8 mouse cellular contexts compared by ENCODE assay signal in the genomic region with DNA sequence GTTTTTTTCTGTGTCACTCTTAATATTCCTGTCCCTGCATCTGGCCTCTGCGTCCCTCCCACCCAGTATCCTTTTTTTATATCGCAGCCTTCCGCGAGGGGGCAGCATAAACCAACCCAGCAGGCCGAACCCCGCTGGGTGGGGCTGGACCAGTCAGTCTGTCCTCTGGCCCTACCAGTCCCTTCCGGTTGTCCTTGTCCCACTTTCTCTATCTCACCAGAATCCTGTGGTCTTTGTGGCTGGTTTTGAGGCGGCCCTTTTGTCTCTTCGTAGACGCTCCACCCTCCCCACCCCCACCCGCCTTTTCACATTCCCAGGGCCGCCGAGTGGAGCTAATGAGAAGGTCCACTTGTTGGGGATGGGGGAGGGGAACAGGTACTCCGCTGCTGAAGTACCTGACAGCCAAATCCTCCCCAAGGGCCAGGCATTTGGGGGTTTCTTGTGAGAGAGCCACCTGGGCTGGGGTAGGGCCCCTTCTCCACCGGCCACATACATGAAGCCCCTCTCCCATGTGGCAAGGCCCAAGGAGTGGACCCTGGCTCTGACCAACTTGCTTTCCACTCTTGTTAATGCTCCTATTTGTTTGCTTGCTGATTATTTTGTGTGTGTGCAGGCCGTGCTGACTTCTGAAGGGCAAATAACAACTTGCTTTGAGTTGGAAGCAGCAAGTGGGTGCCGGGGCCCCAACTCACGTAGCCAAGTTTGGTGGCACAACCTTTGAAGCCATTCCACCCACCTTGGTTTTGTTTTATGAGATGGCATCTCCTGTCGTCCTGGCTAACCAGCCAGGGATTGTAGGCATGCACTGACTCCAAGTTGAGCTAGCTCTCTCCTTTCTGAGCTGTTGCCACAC. TPM values are rescaled to one million over a fixed set of nuclear protein-coding genes. Genes with fewer than 3 reads are reported as not detected.
DNase-seq lines count a peak whose midpoint lies in the region; ATAC-seq and TF ChIP-seq lines count a peak whose summit lies in the region.

A gene (minus strand): TSS at position 267 of the 853 bp plus-strand sequence.

- 16% methylated on average over 19 of the region's 19 CpGs for WGBS in forebrain, embryonic 11.5 days
- 16% methylated on average over 19 of the region's 19 CpGs for WGBS in heart, embryonic 15.5 days
- WGBS in liver, embryonic 14.5 days (ENCODE audit: insufficient replicate concordance) = 16% methylated on average over 19 of the region's 19 CpGs
- 13% methylated on average over 19 of the region's 19 CpGs for WGBS in stomach, embryonic 15.5 days

- no peak for TF ChIP-seq EP300 in CH12.LX (IDR thresholded peaks at IDR 0.05; ENCODE audit: low read length)
- no peak for TF ChIP-seq EP300 in liver, embryonic 14.5 days (IDR thresholded peaks at IDR 0.05; ENCODE audit: low read depth)

- H3K36me3 ChIP-seq in CH12.LX (replicated peaks in 1 of 2; ENCODE audit: control insufficient read depth in 1 of 2, insufficient read depth in 1 of 2, low read length in 1 of 2) = no peaks in the 10 kb centered on the region
- no peaks in the 10 kb centered on the region for H3K36me3 ChIP-seq in forebrain, embryonic 11.5 days (ENCODE audit: control insufficient read depth, insufficient read depth, low read length)
- no peaks in the 10 kb centered on the region for H3K36me3 ChIP-seq in heart, embryonic 15.5 days
- H3K36me3 ChIP-seq in liver, embryonic 14.5 days (replicated peaks; ENCODE audit: control insufficient read depth, insufficient read depth, low read depth) = no peaks in the 10 kb centered on the region
- no peaks in the 10 kb centered on the region for H3K36me3 ChIP-seq in stomach, embryonic 15.5 days

- in situ Hi-C loops in CH12.LX (cut with MboI; ENCODE audit: low pct_ligation_motif_present, low pct_unique_long_range_greater_than_20kb, low sequenced_read_pairs) = loop anchor here (5.0 kb wide), 1 partner anchor 37 kb away; no protein-coding TSS in a partner anchor

- peak within 1 kb of the TSS; percentile 99 for H3K4me2 ChIP-seq in CH12.LX (ENCODE audit: insufficient read depth, low read depth, poor library complexity, severe bottlenecking)
- H3K4me2 ChIP-seq in forebrain, embryonic 11.5 days (ENCODE audit: low read depth, low read length, severe bottlenecking) = peak within 1 kb of the TSS; percentile 90
- peak within 1 kb of the TSS; percentile 90 for H3K4me2 ChIP-seq in heart, embryonic 15.5 days
- H3K4me2 ChIP-seq in liver, embryonic 14.5 days (ENCODE audit: low read depth) = peak within 1 kb of the TSS; percentile 90
- H3K4me2 ChIP-seq in stomach, embryonic 15.5 days = peak within 1 kb of the TSS; percentile 62

- H3K4me1 ChIP-seq in CH12.LX (ENCODE audit: control insufficient read depth in 1 of 2, insufficient read depth in 2 of 2) = peaks cover 9 to 33% of the 10 kb centered on the region in 2 experiments
- peaks cover 7% of the 10 kb centered on the region for H3K4me1 ChIP-seq in forebrain, embryonic 11.5 days (replicated peaks; ENCODE audit: control insufficient read depth, insufficient read depth, low read length)
- peaks cover 59% of the 10 kb centered on the region for H3K4me1 ChIP-seq in heart, embryonic 15.5 days (replicated peaks)
- H3K4me1 ChIP-seq in liver, embryonic 14.5 days (replicated peaks; ENCODE audit: control insufficient read depth in 2 of 2, insufficient read depth in 2 of 2, low read length in 1 of 2) = peaks cover 24 to 31% of the 10 kb centered on the region in 2 experiments
- peaks cover 52% of the 10 kb centered on the region for H3K4me1 ChIP-seq in stomach, embryonic 15.5 days

- 0 out of 2 replicates have a peak, but pooled peaks have one; percentile 35 for TF ChIP-seq POLR2A in CH12.LX (IDR thresholded peaks at IDR 0.05; ENCODE audit: low read depth, low read length)

- TF ChIP-seq CTCF in CH12.LX (conservative IDR thresholded peaks at IDR 0.05 in 1 of 2, IDR thresholded peaks at IDR 0.05 in 1 of 2; ENCODE audit: low read depth in 2 of 2, low read length in 2 of 2) = peak; percentile 30 to 90; a peak in 3 of 4 replicates
- TF ChIP-seq CTCF in liver, embryonic 14.5 days (IDR thresholded peaks at IDR 0.05; ENCODE audit: low read depth) = peak; percentile 91

- peaks cover 3% of the 10 kb centered on the region for H3K9me3 ChIP-seq in CH12.LX (replicated peaks; ENCODE audit: low read length)
- no peaks in the 10 kb centered on the region for H3K9me3 ChIP-seq in forebrain, embryonic 11.5 days (ENCODE audit: control insufficient read depth, low read length)
- no peaks in the 10 kb centered on the region for H3K9me3 ChIP-seq in heart, embryonic 15.5 days (replicated peaks)
- no peaks in the 10 kb centered on the region for H3K9me3 ChIP-seq in liver, embryonic 14.5 days (ENCODE audit: control insufficient read depth, low read length)
- no peaks in the 10 kb centered on the region for H3K9me3 ChIP-seq in stomach, embryonic 15.5 days

- H3K9ac ChIP-seq in CH12.LX (ENCODE audit: insufficient read depth, low read depth) = peak within 1 kb of the TSS; percentile 88
- peak within 1 kb of the TSS; percentile 86 for H3K9ac ChIP-seq in forebrain, embryonic 11.5 days (ENCODE audit: low read length)
- peak within 1 kb of the TSS; percentile 92 for H3K9ac ChIP-seq in heart, embryonic 15.5 days
- H3K9ac ChIP-seq in liver, embryonic 14.5 days (replicated peaks) = peak within 1 kb of the TSS; percentile 69
- no peak within 1 kb of the TSS; the same call in 1 of the 2 replicates for H3K9ac ChIP-seq in stomach, embryonic 15.5 days

- dilution Hi-C loops in CH12.LX (cut with MboI; ENCODE audit: extremely low pct_ligation_motif_present, extremely low pct_unique_long_range_greater_than_20kb, low sequenced_read_pairs) = no loop called here

- peak; percentile 80 for TF ChIP-seq RAD21 in CH12.LX (IDR thresholded peaks at IDR 0.05; ENCODE audit: low read depth, low read length)

- no peak within 1 kb of the TSS for H3K27ac ChIP-seq in CH12.LX (ENCODE audit: insufficient read depth, low read depth)
- H3K27ac ChIP-seq in forebrain, embryonic 11.5 days (ENCODE audit: low read depth, low read length) = peak within 1 kb of the TSS; percentile 42; the same call in 1 of the 2 replicates
- H3K27ac ChIP-seq in heart, embryonic 15.5 days = peak within 1 kb of the TSS; percentile 90
- peak within 1 kb of the TSS; percentile 33 for H3K27ac ChIP-seq in liver, embryonic 14.5 days
- peak within 1 kb of the TSS; percentile 94 for H3K27ac ChIP-seq in stomach, embryonic 15.5 days

- no peaks in the 10 kb centered on the region for H3K79me2 ChIP-seq in CH12.LX (replicated peaks; ENCODE audit: control insufficient read depth, extremely low read depth, insufficient read depth, poor library complexity, severe bottlenecking)

- peak within 1 kb of the TSS; percentile 72 to 74 (median 73) for H3K4me3 ChIP-seq in CH12.LX (replicated peaks in 1 of 3; ENCODE audit: low read depth in 2 of 3, low read length in 2 of 3, poor library complexity in 1 of 3)
- H3K4me3 ChIP-seq in forebrain, embryonic 11.5 days (ENCODE audit: low read depth, low read length) = peak within 1 kb of the TSS; percentile 74
- peak within 1 kb of the TSS; percentile 85 for H3K4me3 ChIP-seq in heart, embryonic 15.5 days
- peak within 1 kb of the TSS; percentile 62 to 68 for H3K4me3 ChIP-seq in liver, embryonic 14.5 days (ENCODE audit: insufficient read depth in 1 of 2, low read depth in 2 of 2, low read length in 2 of 2)
- H3K4me3 ChIP-seq in stomach, embryonic 15.5 days (replicated peaks) = peak within 1 kb of the TSS; percentile 81

- DNase-seq in CH12.LX (ENCODE audit: extremely low read depth) = peak; percentile 85
- DNase-seq in c-Kit-positive CD71-positive TER-119-negative erythroid progenitor cells, embryonic 14.5 days (ENCODE audit: low read depth) = peak; percentile 78
- peak; percentile 92 for DNase-seq in forebrain, embryonic 11.5 days (ENCODE audit: low spot score)
- DNase-seq in kidney, postnatal 25 days = peak; percentile 91 to 93
- peak; percentile 60 to 73 (median 64) for DNase-seq in liver, embryonic 14.5 days (ENCODE audit: low read depth in 3 of 3, low spot score in 3 of 3)
- peak; percentile 90 for DNase-seq in neural tube, embryonic 10.5 days (ENCODE audit: extremely low spot score, low spot score)

- peaks cover 14% of the 10 kb centered on the region for H3K27me3 ChIP-seq in CH12.LX (replicated peaks)
- no peaks in the 10 kb centered on the region for H3K27me3 ChIP-seq in forebrain, embryonic 11.5 days (ENCODE audit: control insufficient read depth, insufficient read depth, low read length)
- H3K27me3 ChIP-seq in heart, embryonic 15.5 days = no peaks in the 10 kb centered on the region
- no peaks in the 10 kb centered on the region for H3K27me3 ChIP-seq in liver, embryonic 14.5 days (ENCODE audit: control insufficient read depth, insufficient read depth, low read length)
- H3K27me3 ChIP-seq in stomach, embryonic 15.5 days (replicated peaks) = no peaks in the 10 kb centered on the region

- ATAC-seq in forebrain, embryonic 11.5 days (replicated peaks; ENCODE audit: low FRiP score) = peak; percentile 65
- peak; percentile 53 for ATAC-seq in heart, embryonic 15.5 days (replicated peaks; ENCODE audit: insufficient number of reproducible peaks, insufficient read depth, low FRiP score, low read depth)
- ATAC-seq in liver, embryonic 14.5 days (ENCODE audit: insufficient read depth) = peak; percentile 76
- peak; percentile 49 for ATAC-seq in stomach, embryonic 15.5 days (ENCODE audit: insufficient read depth, low FRiP score, low read depth)

TF ChIP-seq in CH12.LX, 34 proteins besides CTCF, POLR2A, EP300 and RAD21 (continues in another document):
- TF ChIP-seq MXI1 (IDR thresholded peaks at IDR 0.05; ENCODE audit: low read depth, low read length) (no peak), CHD1 (IDR thresholded peaks at IDR 0.05; ENCODE audit: low read depth, low read length) (no peak), SIN3A (IDR thresholded peaks at IDR 0.05; ENCODE audit: low read length) (no peak), PAX5 (IDR thresholded peaks at IDR 0.05; ENCODE audit: low read length) (no peak), KAT2A (IDR thresholded peaks at IDR 0.05; ENCODE audit: insufficient replicate concordance, low read length) (no peak), JUN (IDR thresholded peaks at IDR 0.05; ENCODE audit: insufficient read depth, low read depth, low read length) (no peak), HCFC1 (IDR thresholded peaks at IDR 0.05; ENCODE audit: low read depth, low read length) (0 out of 2 replicates have a peak, but pooled peaks have one; percentile 34), CHD2 (IDR thresholded peaks at IDR 0.05; ENCODE audit: low read length) (peak; percentile 62; the same call in 1 of the 2 replicates), MAX (IDR thresholded peaks at IDR 0.05; ENCODE audit: low read length) (no peak)

RNA-seq across cellular contexts. Expression of the gene that starts here (rescaled TPM):
- 9.1 and 14.1 TPM in 2 replicates for total RNA-seq in CH12.LX (2012; rRNA removed)
- total RNA-seq in CH12.LX (2014; rRNA removed) = 3.0 and 3.4 TPM in 2 replicates
- polyA plus RNA-seq in CH12.LX (2012; ENCODE audit: insufficient read length, low read depth) = 6.3 and 6.5 TPM in 2 replicates
- polyA plus RNA-seq in forebrain, embryonic 11.5 days (2014; fragmentation: Nextera tagmentation; extraction: Ambion mirVana) = 56.0 and 59.2 TPM in 2 replicates
- 66.5 and 81.4 TPM in 2 replicates for polyA plus RNA-seq in heart, embryonic 15.5 days (2015; fragmentation: Nextera tagmentation; extraction: Ambion mirVana)
- polyA plus RNA-seq in liver, embryonic 14.5 days (2012; rRNA removed) = 7.8 and 8.9 TPM in 2 replicates
- polyA plus RNA-seq in liver, embryonic 14.5 days (2014; fragmentation: Nextera tagmentation; extraction: Ambion mirVana) = 10.2 and 10.3 TPM in 2 replicates
- polyA plus RNA-seq in stomach, embryonic 15.5 days (2015; fragmentation: Nextera tagmentation; extraction: Ambion mirVana) = 129 and 136 TPM in 2 replicates
